Mouse (Mus musculus) adrenal gland, postnatal 14 days (tissue): ENCODE measurements around the gene Prkd3. TPM values are rescaled to one million over a fixed set of nuclear protein-coding genes. Genes with fewer than 3 reads are reported as not detected.

ENCODE experiments used
- DNase-seq: peaks from one replicate; pipeline ENCODE4 v3.0.0; 2021; ENCODE audit warnings: mixed read lengths
- long read RNA-seq, 2 experiments: library from polyadenylated mRNA; stranded (forward); transcript quantifications; one replicate each; pipeline ENCODE4 v2.0.0; 2021
- total RNA-seq: library from RNA; stranded (reverse); gene quantifications from 2 replicates; pipeline ENCODE4 v1.2.3, GENCODE M21; 2021

Gene Prkd3
- 35.5 and 39.6 TPM in 2 replicates for total RNA-seq
- long read RNA-seq, experiment 1, full-length matches to known transcripts, result 1 of 11 reads
- long read RNA-seq, experiment 1, partial matches to known transcripts, result 3 of 11 reads
- long read RNA-seq, experiment 1, other reads (novel, unspliced or antisense), result 7 of 11 reads
- long read RNA-seq, experiment 2, full-length matches to known transcripts, result 10 of 24 reads
- long read RNA-seq, experiment 2, partial matches to known transcripts, result 4 of 24 reads
- long read RNA-seq, experiment 2, other reads (novel, unspliced or antisense), result 10 of 24 reads

- DNase-seq, result peak; percentile 78
These were observed at the start of gene Prkd3 for GRCm38 (mm10) chr17:79020208-79020983. TSS of gene Prkd3 (minus strand) at chr17:79020816.

DNA sequence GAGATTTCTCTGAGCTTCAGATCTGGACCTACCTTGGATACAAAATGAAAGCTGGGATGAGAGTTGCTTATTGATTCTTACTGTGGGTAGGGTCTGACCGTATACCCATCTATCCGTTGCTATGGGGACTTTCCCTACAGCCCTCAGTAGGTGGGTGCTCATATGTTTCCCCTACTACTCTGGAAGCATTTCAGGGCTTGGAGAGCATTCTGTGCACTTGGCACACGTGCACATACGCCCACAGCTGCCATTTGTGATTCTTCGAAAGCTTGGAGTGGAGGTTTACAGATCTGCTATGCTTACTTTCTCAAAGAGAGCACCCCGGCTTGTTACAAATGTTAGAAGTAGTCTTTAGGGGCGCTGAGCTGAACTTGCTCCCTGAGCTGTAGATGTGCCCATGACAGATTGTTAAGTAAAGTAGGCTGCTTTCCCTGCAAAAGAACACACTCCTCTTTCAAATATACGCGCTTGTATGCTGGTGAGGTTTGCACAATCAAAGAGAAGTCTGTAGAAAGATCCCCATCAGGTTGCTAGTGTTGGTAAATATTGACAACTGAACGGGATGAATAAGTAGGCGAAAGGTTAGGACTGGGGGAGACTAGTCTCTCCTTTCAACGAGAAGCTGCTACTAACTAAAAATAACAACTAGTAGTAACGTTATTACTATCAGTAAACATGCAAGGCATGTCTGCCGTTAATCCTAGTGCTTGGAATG lies 49.3 kb upstream of the Prkd3 start:
- DNase-seq, result no peak

GRCm38 (mm10) chr17:79069019-79069418 lies 48.4 kb upstream of the Prkd3 start:
- DNase-seq, result peak; percentile 13

- no peak for DNase-seq
These were observed 48.0 kb upstream of the Prkd3 start for GRCm38 (mm10) chr17:79068581-79068980.

DNA sequence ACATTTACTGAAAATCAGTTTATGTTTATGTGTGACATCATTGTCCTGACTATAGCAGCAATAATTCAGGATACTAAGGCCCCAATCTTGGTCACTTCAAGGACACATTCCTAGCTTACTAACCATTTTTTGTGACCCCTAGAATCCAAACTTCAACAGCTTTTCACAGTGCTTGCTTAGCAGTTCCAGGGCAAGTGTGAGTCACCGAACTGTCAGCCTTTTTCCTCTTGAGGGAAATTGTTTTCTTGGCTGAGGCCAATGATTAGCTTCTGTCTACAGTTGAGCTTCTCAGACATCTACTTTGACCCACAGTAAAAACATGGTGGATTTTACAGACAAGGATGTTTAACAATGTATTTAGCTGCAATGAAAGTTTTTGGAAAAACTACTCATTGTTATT lies 43.6 kb upstream of the Prkd3 start:
- DNase-seq, result no peak

- DNase-seq, result no peak
These were observed 39.6 kb upstream of the Prkd3 start for GRCm38 (mm10) chr17:79060221-79060620.

DNA sequence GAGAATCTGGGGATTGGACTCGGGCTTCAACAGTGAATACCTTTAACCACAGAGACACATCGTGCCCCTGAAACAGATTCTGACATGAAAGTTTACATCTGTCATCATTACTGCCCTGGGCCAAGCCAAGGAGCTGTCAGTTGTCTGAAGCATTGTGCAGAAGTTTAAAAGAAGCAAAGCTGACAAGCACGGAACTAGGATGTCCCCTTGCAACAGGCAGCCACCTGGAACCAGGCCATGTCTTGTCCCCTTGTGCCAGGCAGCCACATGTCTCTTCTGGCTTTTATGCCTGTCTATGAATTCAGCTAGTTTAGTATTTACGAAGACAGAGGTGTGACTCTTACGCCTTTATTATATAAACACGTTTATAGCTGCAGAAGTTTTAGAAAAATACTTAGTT lies 37.7 kb upstream of the Prkd3 start:
- no peak for DNase-seq

- DNase-seq, result peak; percentile 83
These were observed 31.6 kb upstream of the Prkd3 start for GRCm38 (mm10) chr17:79052088-79052812.

DNA sequence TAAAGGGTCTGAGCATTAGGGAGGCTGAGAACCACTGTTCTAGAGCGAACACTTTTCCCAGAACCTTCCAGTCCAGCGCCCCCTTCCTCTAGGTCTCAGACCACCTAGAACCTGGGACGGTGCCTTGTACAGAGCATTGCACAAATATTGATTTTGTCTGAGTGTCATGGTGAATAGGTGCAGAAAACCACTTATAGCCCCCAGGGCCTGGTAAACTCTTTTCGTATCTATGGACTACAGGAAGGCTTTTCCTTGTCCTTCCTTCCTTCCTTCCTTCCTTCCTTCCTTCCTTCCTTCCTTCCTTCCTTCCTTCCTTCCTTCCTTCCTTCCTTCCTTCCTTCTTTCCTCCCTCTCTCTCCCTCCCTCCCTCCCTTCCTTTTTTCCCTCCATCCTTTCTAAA lies 31.0 kb upstream of the Prkd3 start, which contains the start of gene Qpct:
Qpct (plus strand) TSS at position 301 of the 400 bp plus-strand sequence.
- DNase-seq, result no peak

- DNase-seq, result no peak
These were observed 23.1 kb upstream of the Prkd3 start for GRCm38 (mm10) chr17:79043705-79044104.

- DNase-seq, result no peak
These were observed 19.0 kb upstream of the Prkd3 start for GRCm38 (mm10) chr17:79039660-79040059.

GRCm38 (mm10) chr17:79032782-79033181 lies 12.2 kb upstream of the Prkd3 start:
- no peak for DNase-seq

GRCm38 (mm10) chr17:79031569-79031968 lies 11.0 kb upstream of the Prkd3 start:
- DNase-seq, result no peak

DNA sequence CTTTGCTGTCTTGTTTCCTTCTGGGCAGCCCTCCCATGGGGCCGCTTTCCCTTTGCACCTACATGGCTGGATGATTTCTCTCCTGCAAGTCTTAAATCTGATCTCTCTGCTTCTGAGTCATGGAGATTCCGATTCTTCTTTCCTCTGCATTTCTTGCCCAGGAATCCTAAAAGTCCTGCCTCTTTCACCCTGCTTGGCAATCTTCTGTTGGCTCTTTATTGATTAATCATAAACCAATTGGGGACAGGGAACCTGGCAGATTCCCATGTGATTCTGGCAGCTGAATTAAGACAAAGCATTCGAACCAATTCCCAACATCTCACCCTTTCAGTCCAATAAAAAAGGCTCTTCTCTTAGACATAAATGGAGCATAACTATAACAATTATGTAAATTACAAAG lies 8.6 kb upstream of the Prkd3 start:
- DNase-seq, result no peak

DNA sequence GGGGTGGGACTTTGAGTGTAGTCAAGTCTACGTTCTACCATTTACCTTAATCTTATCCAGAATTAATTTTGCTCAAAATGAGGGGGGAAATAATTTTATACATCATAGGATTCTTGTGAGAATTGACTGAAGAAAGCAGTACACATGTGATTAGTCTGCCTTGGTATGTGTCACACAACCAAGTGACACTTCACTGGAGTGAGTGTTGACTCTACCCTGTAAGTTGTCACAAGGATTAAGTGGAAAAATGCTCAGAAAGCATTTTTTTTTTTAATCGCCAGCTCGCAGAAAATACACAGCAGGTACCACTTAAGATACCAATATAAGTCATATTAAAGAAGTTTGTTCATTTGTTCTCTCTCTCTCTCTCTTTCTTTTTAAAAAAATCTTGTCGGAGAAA lies 3.9 kb upstream of the Prkd3 start:
- DNase-seq, result no peak

DNA sequence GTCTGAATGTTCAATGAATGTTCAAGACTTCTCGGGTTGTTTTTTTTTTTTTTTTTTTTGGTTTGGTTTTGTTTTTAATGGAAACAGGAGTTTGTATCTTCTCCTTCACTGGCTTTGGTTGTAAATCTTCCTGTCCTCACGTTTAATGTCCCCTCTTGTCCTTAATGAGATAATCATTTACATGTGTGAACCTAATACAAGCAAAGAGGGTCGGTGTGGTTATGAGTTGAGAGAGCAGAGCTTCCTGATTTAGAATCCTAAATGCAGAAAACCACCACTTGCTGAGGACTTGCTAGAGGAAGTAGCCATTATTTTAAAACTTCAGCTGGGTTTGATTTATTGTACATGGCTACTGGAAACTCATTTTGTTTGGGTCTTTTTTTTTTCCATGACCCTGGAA lies 2.1 kb upstream of the Prkd3 start:
- DNase-seq, result no peak

DNA sequence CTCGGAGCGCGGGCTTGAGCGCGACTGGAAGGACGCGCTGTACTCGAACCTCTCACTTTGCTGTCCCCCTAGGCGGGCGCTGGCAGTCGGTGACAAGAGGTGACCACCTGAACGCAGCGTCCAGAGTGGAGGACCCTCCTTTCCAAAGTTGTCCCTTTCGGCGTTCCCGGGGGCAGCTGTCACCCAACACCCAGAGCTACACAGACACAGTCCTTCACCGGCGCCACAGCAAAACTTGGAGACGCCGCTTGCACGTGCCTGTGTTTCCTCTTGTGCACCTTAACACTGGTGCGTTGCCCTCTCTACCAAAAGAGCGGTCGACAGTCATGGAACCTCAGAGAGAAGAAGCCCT lies 344 bp upstream of the Prkd3 start:
- no peak for DNase-seq

GRCm38 (mm10) chr17:79019726-79020207 lies 849 bp downstream of the Prkd3 start:
- peak; percentile 47 for DNase-seq

DNA sequence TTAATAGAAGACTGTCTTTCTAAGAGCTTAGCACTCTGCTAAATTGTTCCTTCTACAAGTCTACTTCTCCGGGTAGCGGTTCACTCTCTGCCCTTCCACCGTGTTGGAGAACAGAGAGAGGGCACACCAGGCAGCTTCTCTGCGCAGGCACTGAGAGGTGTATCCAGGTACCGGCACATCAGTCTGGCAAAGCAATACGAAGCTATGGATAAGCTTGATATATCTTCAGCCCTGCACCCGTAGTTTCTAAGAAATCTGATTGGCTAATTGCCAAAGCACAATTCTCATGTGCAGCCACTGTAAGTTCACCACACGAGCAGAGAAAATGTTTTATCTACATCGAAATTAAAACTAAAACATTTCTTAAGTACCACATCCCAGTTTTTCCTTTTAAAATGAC lies 2.2 kb downstream of the Prkd3 start:
- DNase-seq, result no peak

GRCm38 (mm10) chr17:79015831-79016230 lies 4.8 kb downstream of the Prkd3 start:
- no peak for DNase-seq

DNA sequence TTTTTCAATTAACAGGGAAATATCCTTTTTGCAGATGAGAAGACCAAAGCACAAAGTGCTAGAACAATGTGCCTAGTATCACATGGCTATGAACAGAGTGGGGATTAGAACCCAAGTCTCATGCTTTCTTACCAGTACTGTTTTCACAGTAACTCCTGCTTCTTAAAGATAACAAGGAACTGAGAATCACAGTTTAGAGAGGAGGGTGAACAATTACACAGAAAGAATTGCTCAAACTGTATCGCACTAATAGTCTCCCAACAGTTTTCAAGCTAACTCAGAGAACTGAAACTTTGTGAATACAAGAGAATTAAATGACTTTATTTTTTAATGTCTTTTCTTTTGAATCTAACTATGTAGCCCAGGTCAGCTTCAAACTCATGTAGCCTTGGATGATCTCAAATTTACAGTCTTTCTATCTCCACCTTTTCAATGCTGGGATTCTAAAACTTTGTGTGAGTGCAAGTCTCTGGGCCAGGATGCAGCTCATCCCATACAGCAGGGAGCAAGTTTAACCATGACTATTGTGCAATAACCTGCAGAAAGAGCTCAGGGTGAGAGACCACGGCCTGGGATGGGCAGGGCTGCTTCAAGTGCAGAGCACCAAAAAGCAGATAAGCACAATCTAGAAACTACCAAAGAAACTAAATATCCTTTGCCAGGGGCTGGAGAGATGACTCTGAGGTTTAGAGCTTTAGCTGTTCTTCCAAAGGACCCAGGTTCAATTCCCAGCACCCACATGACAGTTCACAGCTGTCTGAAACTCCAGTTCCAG lies 5.5 kb downstream of the Prkd3 start:
- no peak for DNase-seq

DNA sequence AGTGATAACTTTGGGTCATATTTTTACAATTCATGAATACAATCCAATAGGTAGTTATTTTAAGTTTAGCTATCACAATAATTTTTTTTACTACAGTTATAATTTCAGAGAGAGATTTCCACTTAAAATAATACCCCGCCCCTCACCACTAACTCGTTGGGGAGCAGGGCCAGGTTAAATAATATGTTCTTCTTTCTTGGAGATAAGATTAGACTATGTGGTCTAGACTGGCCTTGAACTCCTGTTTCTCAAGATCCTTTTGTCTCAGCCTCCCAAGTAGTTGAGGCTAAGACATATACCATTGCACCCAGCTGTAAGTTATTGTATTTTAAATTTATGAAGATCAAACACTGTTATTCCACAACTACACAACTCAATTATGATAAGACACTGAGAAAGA lies 7.0 kb downstream of the Prkd3 start:
- no peak for DNase-seq
